Mouse (Mus musculus) layer of hippocampus, adult 9-10 months (tissue): Measurements from ENCODE around the gene Tysnd1.

Experiments
- DNase-seq: peaks from one replicate; pipeline ENCODE4 v3.0.0; 2022; ENCODE audit warnings: low spot score

Tysnd1 gene

GRCm38 (mm10) chr10:61689405-61689804, 5.9 kb upstream of the Tysnd1 start:
- no peak for DNase-seq

- DNase-seq: no peak
These were observed 1.8 kb upstream of the Tysnd1 start for GRCm38 (mm10) chr10:61693563-61693962.

- DNase-seq: no peak
These were observed 617 bp downstream of the Tysnd1 start for GRCm38 (mm10) chr10:61695703-61696559.

- DNase-seq: no peak
These were observed 1.2 kb downstream of the Tysnd1 start for GRCm38 (mm10) chr10:61696560-61696823.

- DNase-seq: no peak
These were observed 1.7 kb downstream of the Tysnd1 start for GRCm38 (mm10) chr10:61697028-61697427.

- DNase-seq: no peak
These were observed 9.3 kb downstream of the Tysnd1 start for GRCm38 (mm10) chr10:61704663-61705062.

- DNase-seq: no peak
These were observed 11.4 kb downstream of the Tysnd1 start for GRCm38 (mm10) chr10:61706412-61707375.

- DNase-seq: no peak
These were observed 18.3 kb downstream of the Tysnd1 start for GRCm38 (mm10) chr10:61713601-61714000.

- no peak for DNase-seq
These were observed 18.8 kb downstream of the Tysnd1 start for GRCm38 (mm10) chr10:61714146-61714545.

GRCm38 (mm10) chr10:61714771-61715461, 19.6 kb downstream of the Tysnd1 start, which contains the start of gene Aifm2:
Gene Aifm2 (plus strand): TSS chr10:61715263.
- no peak for DNase-seq

GRCm38 (mm10) chr10:61715462-61715837, 20.1 kb downstream of the Tysnd1 start:
- no peak for DNase-seq

GRCm38 (mm10) chr10:61715996-61716864, 20.9 kb downstream of the Tysnd1 start:
- no peak for DNase-seq

GRCm38 (mm10) chr10:61717406-61718296, 22.3 kb downstream of the Tysnd1 start:
- DNase-seq: no peak

- no peak for DNase-seq
These were observed 25.0 kb downstream of the Tysnd1 start for GRCm38 (mm10) chr10:61720331-61720730.

- DNase-seq: no peak
These were observed 26.9 kb downstream of the Tysnd1 start for GRCm38 (mm10) chr10:61722215-61722614.

- no peak for DNase-seq
These were observed 28.0 kb downstream of the Tysnd1 start for GRCm38 (mm10) chr10:61723271-61723670.

GRCm38 (mm10) chr10:61729181-61729580, 33.9 kb downstream of the Tysnd1 start:
- DNase-seq: no peak

GRCm38 (mm10) chr10:61730171-61730570, 34.9 kb downstream of the Tysnd1 start:
- no peak for DNase-seq

GRCm38 (mm10) chr10:61734377-61734776, 39.1 kb downstream of the Tysnd1 start:
- DNase-seq: no peak

GRCm38 (mm10) chr10:61736671-61737078, 41.4 kb downstream of the Tysnd1 start:
- no peak for DNase-seq
